Mouse (Mus musculus) spleen, postnatal 4 days (tissue): Measurements from ENCODE around the gene Dcaf11.

ENCODE experiments used
- DNase-seq, 2 experiments: peaks; one replicate each; pipeline ENCODE4 v3.0.0; 2022; ENCODE audit warnings: low spot score in 2 of 2

Gene Dcaf11

DNA sequence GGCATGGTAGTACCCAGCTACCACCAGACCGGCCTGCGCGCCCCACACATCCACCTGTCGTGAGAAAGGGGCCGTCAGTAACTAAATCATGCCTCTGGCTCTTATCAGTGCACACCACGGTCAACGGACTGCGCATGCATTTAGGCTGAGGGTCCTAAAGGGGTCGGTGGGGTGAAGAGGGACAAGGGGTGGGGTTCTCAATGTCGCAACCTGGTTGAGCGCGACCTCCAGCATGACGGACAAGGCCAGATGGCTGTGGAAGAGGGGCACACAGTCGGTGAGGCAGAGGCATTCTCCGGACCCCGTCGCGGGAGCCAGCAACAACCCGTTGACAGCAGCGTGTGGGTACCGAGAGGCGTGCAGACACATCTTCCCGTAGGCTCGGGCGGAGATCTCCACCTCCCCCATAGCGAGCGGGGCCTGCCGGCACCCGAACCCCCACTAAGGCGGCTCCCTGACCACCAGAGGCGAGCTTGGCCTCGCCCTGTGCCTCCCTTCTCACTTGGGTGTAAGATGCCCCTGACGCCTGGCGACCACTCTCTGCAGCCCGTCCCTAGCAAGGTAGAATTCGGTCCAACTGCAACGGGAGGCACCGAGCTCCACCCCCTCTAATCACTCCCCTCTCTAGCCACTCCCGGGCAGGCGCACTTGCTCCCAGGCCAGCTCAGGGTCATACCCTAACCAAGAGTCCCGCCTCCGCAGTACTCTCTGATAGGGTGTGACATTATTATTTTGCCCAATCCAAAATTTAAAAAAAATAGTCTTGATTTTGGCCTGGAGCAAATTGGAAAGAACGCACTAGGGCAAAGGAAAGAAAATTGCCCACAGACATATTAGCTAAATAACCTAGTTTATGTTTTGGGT lies 25.1 kb downstream of the Dcaf11 start, which contains the start of gene Emc9:
Gene Emc9, minus strand, starts transcription at position 601 of the 864 bp plus-strand sequence.
- DNase-seq = peak; percentile 83 to 87

DNA sequence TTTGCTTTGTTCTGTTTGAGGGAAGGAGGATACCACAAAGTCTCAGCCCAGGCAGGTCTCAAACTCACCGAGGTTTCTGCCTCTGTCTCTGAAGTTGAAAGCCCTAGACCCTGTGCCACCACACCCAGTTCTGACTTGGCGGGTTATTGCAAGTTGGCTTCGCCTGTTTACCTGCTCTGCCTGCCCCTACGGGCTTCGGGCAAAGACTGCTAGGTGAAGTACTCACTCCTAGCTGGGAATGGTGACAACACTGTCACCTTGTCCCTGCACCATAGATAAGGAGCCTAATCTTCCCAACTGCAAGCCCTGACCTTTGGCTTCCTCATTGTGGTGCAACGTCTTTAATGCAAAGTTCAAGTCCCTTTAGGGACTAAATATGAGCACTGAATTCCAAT lies 25.8 kb downstream of the Dcaf11 start:
- no peak for DNase-seq

DNA sequence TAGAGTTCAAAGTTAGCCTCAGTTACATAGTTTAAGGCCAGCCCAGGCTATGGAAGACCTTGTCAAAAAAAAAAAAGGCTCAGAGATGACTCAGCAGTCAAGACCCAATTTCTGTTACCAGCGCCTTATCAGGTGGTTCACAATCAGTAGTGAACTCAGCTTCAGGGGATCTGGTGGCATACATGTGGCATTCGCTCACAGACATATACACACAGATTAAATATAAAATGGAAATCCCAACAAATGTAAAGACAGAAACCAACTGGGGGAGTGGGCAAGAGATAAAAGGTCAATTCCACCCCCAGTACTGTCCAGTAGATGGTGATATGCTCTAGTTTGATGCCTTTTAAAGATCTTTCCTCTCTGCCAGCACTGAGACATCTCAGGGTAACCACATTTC lies 26.3 kb downstream of the Dcaf11 start:
- DNase-seq = no peak

DNA sequence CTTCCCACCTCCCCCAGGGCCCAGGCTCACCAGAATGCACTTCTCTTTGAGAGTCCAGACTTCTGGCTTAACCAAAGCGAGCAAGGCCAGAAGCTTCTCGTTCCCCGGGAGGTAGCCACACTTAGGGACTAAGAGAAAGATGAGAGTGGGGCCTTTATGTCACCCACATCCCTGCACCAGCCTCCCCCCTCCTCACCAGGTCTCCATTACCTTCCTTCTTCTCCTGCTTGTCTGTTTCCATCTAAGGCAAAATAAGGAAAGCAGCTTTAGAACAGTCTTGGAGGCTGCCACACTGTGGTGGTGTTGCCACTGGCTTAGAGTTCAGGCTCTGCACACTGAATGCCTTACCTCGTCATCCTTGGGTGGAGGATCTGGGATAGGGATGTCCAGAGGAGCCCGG lies 29.5 kb downstream of the Dcaf11 start:
- DNase-seq = no peak

DNA sequence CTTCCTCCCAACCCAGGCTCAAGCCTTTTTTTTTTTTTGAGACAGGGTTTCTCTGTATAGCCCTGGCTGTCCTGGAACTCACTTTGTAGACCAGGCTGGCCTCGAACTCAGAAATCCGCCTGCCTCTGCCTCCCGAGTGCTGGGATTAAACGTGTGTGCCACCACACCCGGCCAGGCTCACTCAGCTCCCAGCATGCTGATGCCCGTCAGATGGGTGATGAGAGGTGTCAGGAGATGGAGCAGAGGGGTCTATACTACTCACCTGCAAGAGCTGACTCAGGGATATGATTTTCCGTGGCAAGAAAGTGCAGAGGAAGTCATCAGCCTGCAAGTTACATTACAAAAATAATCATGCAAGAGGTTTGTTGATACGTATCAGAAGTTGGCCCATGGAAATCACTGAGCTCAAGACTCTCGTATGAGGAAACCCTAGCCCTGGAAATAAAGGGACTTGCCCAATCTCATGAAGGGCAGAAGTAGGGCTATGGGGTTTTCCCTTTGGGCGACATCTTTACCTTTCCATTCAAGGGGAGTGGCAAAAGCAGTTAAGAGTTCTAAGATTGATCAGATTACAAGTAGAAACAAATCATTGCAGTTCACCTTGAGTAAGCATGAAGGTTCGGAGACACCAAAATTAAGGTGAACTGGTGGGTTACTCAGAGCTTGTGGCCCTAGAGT lies 30.1 kb downstream of the Dcaf11 start:
- DNase-seq = no peak

DNA sequence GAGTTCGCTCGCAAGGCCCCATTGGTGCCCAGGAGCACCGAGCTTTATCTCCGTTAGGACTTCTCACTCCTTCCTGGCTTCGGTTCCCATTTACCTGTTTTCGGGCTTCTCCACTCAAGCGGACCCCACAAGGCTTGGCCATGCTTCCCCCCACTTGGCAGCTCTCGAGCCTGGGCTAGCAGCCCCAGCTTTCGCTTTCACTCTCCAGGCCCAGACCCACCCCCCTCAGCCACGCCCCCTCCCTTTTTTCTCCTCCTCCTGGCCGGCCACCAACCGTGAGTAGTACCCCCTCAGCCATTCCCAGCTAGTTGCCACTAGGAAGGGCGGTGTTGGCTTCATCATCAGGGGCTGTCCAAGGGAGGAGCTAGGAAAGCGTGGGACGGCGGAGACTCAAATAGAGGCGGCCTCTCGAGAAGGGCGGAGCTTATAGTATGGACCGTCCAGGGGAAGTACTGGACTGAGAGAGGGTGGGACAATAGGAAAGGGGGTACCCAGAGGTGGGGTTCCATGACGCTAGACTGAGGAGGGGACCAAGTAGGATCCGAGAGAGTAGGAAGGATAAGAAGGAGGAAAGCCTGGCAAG lies 31.0 kb downstream of the Dcaf11 start, which contains the start of gene Psme2:
Gene Psme2, minus strand, starts transcription at position 366 of the 583 bp plus-strand sequence.
- peak; percentile 83 to 87 for DNase-seq

DNA sequence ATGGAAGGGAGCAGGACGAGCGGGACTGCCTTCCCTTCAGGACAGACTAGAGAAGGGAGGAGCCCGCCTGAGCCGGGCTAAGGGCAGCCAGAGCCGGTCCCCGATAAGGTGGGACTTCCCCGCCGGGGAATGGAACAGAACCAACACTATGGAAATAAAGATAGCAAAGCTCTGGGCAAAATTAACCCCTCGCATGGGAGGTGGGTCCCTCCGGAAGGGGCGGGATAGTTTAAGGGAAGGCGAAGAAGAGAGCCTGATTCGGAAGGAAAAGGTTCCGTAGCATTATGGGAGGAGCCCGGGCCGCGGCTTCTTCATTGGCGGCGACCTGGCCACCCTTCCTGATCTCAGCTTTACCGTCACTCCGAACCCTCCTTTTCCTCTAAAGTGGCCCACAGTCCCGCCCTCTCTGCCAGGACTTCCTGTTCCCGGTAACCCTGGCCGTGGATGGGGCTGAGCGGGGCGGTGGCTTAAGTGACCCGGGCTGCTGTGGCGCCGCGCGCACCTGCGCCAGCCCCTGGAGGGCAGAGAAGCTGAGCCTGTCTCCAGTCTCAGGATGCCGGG lies 31.6 kb downstream of the Dcaf11 start, which contains the start of gene Rnf31:
Gene Rnf31, plus strand, starts transcription at position 378 of the 561 bp plus-strand sequence.
- peak; percentile 92 to 94 for DNase-seq

DNA sequence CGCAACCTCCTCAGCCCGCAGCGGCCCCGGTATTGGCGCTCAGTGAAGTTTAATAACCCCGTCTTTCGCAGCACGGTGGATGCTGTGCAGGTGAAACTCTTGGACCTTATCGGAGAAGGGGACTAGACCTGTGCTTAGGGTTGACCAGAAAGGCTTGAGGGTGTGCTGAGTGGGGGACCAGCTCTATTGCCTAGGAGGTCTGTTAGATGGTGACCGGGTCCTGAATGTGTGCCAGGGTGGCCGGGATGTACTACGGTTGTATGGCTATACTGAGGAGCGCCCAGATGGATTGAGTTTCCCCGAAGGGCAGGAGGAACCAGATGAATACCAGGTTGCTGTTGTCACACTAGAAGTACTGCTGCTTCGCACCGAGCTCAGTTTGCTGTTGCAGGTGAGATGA lies 32.4 kb downstream of the Dcaf11 start:
- DNase-seq = no peak

DNA sequence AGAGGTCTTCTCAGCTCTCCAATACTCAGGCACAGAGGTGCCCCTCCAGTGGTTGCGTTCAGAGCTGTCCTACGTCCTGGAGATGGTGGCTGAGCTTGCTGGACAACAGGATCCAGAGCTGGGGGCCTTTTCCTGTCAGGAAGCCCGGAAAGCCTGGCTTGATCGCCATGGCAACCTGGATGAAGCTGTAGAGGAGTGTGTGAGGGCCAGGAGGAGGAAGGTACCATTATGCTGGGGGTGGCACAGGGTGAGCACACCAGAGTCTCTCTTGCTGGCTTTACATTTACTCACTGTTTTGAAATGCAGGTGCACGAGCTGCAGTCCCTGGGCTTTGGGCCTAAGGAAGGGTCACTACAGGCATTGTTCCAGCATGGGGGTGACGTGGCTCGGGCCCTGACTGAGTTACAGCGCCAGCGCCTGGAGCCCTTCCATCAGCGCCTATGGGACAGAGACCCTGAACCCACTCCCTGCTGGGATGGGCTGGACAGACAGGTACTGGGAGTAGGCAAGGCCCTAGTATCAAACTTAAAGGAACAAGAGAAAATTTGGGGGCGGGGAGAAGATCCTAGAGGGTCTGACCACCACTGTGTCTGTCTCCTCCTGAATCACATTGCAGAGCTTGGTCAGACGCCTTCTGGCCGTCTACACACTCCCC lies 36.4 kb downstream of the Dcaf11 start:
- no peak for DNase-seq

DNA sequence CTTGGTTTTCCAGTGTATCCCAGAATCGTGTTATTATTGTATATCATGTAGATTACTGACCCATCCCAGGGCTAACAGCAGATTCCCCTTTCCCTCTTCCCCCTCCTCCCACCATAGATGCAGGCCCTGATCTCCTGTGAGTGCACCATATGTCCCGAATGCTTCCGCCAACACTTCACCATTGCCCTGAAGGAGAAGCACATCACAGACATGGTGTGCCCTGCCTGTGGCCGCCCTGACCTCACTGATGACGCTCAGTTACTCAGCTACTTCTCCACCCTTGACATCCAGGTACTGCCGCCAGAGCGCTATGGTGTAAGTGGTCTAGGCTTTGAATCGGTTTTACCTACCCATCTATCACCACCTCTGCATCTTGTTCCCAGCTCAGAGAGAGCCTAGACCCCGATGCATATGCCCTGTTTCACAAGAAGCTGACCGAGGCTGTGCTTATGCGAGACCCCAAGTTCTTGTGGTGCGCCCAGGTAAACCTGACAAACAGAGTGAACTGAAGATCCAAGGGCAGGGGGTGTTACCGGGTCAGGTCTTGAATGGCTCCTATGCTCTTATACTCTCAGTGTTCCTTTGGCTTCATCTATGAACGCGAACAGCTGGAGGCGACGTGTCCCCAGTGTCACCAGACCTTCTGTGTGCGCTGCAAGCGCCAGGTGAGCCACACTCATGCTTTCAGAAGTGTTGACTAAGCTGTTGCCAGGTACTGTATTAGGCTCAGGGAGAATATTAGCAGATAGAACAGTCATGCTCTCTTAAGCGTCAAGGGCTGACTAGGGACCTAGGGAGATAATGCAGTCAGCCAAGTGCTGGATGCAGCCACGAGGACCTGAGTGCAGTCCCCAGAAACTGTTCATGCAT lies 39.0 kb downstream of the Dcaf11 start:
- DNase-seq = no peak

DNA sequence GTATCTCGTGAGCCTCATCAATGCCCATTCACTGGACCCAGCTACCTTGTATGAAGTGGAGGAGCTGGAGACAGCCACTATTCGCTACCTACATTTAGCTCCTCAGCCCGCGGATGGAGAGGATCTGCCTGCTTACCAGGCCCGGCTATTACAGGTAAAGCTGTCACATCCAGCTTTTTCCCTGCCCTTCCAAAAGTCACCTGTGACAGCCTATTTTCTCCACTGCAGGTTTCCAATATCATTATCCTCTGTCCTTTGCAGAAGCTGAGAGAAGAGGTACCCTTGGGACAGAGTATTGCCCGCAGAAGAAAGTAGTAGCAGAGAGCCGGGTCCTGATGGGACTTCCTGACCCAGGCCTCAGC lies 43.4 kb downstream of the Dcaf11 start, which contains the start of gene Irf9:
Gene Irf9, plus strand, starts transcription at position 301 of the 362 bp plus-strand sequence.
- DNase-seq = no peak

DNA sequence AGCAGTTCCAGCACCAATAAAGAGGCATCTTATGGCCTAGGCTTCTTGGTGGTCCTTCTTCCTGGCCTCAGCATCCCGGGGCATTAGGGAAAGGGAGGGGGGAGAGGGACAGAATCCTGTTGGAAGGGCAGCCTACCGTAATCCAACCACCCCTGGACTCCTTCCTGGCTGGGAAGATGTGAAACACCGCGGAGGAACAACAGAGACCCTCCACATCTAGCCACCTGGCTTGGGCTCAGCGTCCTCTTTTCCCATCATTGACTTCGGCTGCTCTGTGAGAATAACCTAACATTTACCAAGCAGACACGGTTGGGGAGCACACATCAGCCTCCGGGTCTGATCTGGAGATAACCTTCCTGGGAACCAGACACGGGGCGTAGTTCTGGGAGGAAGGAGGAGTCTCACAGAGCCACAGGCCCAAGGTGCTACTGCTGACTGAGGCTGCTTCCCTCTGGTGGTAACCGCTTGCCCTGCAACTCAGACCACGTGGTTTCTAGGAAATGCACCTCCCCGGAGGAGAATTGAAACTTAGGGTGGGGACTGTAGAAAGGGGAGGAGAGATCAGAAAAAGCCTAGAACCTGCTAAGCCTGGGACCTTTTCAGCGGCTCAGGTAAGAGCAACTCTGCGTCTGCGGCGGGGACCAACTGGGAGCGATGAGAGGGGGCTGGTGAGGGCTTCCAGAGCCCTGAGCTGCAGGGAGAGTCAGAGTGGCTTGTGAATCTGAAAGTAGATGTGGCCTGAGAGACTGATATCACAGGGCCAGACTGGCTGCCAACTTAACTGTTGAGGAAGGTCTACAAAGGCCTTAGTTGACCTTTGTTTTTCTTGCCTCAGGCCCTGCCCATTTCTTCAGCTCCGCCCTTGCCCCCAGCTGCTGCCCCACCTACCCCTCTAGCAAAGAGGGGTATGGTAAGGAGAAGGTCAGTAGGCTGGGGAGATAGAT lies 44.1 kb downstream of the Dcaf11 start:
- DNase-seq = peak; percentile 95

DNA sequence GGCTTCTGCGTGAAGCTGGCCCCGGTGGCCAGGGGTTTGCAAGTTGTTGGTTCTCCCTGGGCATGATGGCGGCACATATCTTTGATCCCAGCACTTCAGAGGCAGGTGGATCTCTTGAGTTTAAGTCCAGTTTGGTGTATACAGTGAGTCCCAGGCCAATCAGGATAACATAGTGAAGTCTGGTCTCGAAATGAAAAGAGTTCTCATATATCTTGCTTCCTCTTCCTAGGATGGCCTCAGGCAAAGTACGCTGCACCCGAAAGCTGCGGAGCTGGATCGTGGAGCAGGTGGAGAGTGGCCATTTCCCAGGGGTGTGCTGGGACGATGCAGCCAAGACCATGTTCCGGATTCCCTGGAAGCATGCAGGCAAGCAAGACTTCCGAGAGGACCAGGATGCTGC lies 45.0 kb downstream of the Dcaf11 start:
- DNase-seq = no peak

DNA sequence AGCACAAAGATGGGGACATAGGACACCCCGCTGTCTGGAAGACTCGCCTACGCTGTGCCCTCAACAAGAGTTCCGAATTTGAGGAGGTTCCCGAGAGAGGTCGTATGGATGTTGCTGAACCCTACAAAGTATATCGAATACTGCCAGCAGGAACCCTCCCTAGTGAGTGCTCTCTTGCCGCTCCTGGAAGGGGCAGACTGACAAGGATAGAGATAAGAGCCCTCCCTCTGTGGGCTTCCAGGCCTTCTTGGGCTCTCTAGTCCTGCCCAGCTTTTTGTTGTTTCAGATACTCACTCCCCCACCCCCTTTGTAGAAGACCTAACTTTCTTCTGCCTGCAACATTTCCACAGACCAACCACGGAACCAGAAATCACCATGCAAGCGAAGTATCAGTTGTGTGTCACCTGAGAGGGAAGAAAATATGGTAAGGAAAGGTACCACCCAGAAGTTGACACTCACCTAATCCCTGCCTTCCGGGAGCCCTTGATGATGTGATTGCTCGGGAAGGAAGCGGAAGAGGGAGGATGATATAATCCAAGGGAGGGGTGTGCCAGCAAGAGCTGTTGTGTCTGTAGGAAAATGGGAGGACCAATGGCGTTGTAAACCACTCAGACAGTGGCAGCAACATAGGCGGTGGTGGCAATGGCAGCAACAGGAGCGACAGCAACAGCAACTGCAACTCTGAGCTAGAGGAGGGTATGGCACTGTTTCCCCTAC lies 46.1 kb downstream of the Dcaf11 start:
- DNase-seq = no peak

DNA sequence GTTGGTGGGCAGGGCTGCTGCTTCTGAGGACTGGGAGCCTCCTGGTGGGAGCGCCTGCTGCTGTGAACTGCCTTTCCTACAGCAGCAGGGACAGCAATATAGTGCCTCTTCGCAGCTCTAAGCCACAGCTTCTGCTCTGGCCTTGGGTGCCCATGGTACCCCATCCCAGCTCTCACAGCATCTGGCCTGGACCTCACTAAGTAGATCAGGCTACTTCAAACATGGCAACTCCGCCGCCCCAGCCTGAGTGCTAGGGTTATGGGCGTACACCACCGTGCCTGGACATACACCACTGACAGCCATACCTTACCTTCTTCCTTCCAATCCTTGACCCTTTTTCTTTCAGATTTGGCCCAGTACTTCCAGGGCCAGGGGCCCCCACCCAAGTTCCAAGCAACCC lies 48.5 kb downstream of the Dcaf11 start:
- DNase-seq = no peak

DNA sequence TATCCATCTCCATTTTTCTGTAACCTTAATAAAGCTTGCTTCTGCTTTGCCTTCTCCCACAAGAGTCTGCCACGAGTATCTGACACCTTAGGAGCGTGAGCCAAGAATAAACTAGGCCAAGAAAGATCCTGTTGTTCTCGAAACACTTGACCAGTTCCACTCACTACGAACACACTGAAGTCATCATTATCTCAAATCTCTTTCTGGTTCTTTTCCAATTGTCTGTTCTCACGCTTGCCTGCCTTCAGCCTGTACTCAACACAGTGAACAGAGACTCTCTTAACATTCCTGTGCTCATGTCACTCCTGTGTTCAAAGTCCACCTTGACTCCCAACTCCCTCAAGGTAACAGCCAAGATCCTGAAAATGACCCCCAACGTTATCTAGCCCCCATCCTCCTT lies 53.5 kb downstream of the Dcaf11 start:
- DNase-seq = no peak

DNA sequence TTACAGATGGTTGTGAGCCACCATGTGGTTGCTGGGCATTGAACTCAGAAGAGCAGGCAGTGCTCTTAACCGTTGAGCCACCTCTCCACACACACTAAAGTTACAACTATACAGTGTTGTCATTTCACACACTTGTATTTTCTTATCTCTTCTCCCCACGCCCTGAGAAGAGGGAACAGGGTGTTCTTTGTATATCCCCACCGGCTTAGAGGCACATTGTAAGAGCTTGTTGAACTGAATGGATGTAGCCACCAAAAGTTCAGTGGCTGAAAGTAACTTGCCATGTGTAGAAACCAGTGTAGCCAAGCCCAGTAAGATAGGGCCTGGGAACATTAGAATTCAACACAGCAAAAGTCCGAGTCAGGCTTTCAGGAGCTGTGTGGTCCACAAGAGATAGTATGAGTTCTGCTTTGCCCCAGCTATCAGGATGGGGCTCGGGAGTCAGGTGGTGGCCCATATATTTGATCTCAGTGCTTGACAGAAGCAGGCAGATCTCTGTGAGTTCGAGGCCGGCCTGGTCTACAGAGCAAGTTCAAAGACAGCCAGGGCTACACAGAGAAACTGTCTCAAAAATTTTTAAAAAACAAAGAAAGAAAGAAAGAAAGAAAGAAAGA lies 54.9 kb downstream of the Dcaf11 start:
- DNase-seq = peak in 1 of 2 experiments; percentile 65

DNA sequence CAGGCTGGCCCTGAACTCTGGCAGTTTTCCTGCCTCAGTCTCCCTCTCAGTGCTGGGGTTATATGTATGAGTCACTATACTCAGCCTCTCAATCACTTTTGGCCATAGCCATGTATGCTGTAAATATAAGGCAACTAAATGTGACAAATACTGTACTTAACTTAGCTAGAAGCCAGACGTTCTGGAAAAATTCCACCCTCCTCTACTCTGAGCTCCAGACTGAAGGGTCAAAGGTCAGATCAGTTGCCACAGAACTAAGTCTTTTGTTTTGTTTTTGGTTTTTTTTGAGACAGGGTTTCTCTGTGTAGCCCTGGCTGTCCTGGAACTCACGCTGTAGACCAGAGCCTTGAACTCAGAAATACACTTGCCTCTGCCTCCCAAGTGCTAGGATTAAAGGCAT lies 56.1 kb downstream of the Dcaf11 start:
- no peak for DNase-seq
